In genomic region chr2:174008350-174009218, GRCm38 (mm10) we compare ENCODE assay signal across 8 mouse cellular contexts.
DNase-seq lines count a peak whose midpoint lies in the region; ATAC-seq and TF ChIP-seq lines count a peak whose summit lies in the region.

No protein-coding gene starts in this region.

- peaks cover 12% of the 10 kb centered on the region for H3K4me1 ChIP-seq in heart, embryonic 15.5 days (replicated peaks)
- peaks cover 14% of the 10 kb centered on the region for H3K4me1 ChIP-seq in heart, embryonic 12.5 days (replicated peaks)
- H3K4me1 ChIP-seq in hindbrain, embryonic 10.5 days (replicated peaks) = peaks cover 34% of the 10 kb centered on the region
- peaks cover 3% of the 10 kb centered on the region; the same call in 1 of the 2 replicates for H3K4me1 ChIP-seq in midbrain, embryonic 16.5 days (ENCODE audit: control insufficient read depth, insufficient read depth, low read length)

- H3K27ac ChIP-seq in heart, embryonic 15.5 days = peak overlapping the region; percentile 20; the same call in 1 of the 2 replicates
- H3K27ac ChIP-seq in heart, embryonic 12.5 days (ENCODE audit: poor library complexity, severe bottlenecking) = no peak overlapping the region
- peak overlapping the region; percentile 84 for H3K27ac ChIP-seq in hindbrain, embryonic 10.5 days
- H3K27ac ChIP-seq in midbrain, embryonic 16.5 days (ENCODE audit: low read length) = no peak overlapping the region
- no peak overlapping the region for H3K27ac ChIP-seq in layer of hippocampus, adult 2 months

- H3K4me2 ChIP-seq in heart, embryonic 15.5 days = no peak overlapping the region
- no peak overlapping the region for H3K4me2 ChIP-seq in heart, embryonic 12.5 days
- no peak overlapping the region for H3K4me2 ChIP-seq in midbrain, embryonic 16.5 days (ENCODE audit: low read length)

- no peak overlapping the region for H3K4me3 ChIP-seq in heart, embryonic 15.5 days
- H3K4me3 ChIP-seq in heart, embryonic 12.5 days = no peak overlapping the region
- H3K4me3 ChIP-seq in hindbrain, embryonic 10.5 days = no peak overlapping the region; the same call in 1 of the 2 replicates
- H3K4me3 ChIP-seq in midbrain, embryonic 16.5 days (ENCODE audit: low read depth, low read length) = no peak overlapping the region
- no peak overlapping the region for H3K4me3 ChIP-seq in layer of hippocampus, adult 2 months

- no peaks in the 10 kb centered on the region for H3K36me3 ChIP-seq in heart, embryonic 15.5 days
- no peaks in the 10 kb centered on the region for H3K36me3 ChIP-seq in heart, embryonic 12.5 days
- no peaks in the 10 kb centered on the region for H3K36me3 ChIP-seq in hindbrain, embryonic 10.5 days
- no peaks in the 10 kb centered on the region for H3K36me3 ChIP-seq in midbrain, embryonic 16.5 days (ENCODE audit: control insufficient read depth, insufficient read depth, low read length)

- H3K9me3 ChIP-seq in heart, embryonic 15.5 days (replicated peaks) = 0 out of 2 replicates have a peak, but pooled peaks cover 4% of the 10 kb centered on the region
- peaks cover 19% of the 10 kb centered on the region for H3K9me3 ChIP-seq in heart, embryonic 12.5 days (replicated peaks)
- H3K9me3 ChIP-seq in hindbrain, embryonic 10.5 days = peaks cover 13% of the 10 kb centered on the region
- no peaks in the 10 kb centered on the region; the same call in 1 of the 2 replicates for H3K9me3 ChIP-seq in midbrain, embryonic 16.5 days (replicated peaks; ENCODE audit: control insufficient read depth, low read length, poor library complexity, severe bottlenecking)

- peak; percentile 46 for DNase-seq in embryo, embryonic 11.5 days (ENCODE audit: low read depth, low spot score)
- peak; percentile 51 for DNase-seq in hindbrain, embryonic 10.5 days (ENCODE audit: low spot score)
- no peak for DNase-seq in layer of hippocampus, postnatal 25 days (ENCODE audit: extremely low spot score in 1 of 2, low spot score in 1 of 2)
- DNase-seq in adipocyte (ENCODE audit: low spot score) = no peak
- DNase-seq in layer of hippocampus, adult 2 months (ENCODE audit: low spot score in 2 of 2) = no peak

- no peak for TF ChIP-seq CTCF in layer of hippocampus, adult 2 months (conservative IDR thresholded peaks at IDR 0.05)

- 46% methylated on average over 19 of the region's 19 CpGs for WGBS in heart, embryonic 15.5 days
- 50% methylated on average over 19 of the region's 19 CpGs for WGBS in heart, embryonic 12.5 days
- 34% methylated on average over 19 of the region's 19 CpGs for WGBS in hindbrain, embryonic 10.5 days
- WGBS in midbrain, embryonic 16.5 days = 26% methylated on average over 19 of the region's 19 CpGs

- H3K27me3 ChIP-seq in heart, embryonic 15.5 days = no peaks in the 10 kb centered on the region
- no peaks in the 10 kb centered on the region for H3K27me3 ChIP-seq in heart, embryonic 12.5 days (replicated peaks)
- H3K27me3 ChIP-seq in hindbrain, embryonic 10.5 days (ENCODE audit: insufficient read depth, poor library complexity, severe bottlenecking) = no peaks in the 10 kb centered on the region
- no peaks in the 10 kb centered on the region for H3K27me3 ChIP-seq in midbrain, embryonic 16.5 days (ENCODE audit: control insufficient read depth, insufficient read depth, low read depth, low read length)

- H3K9ac ChIP-seq in heart, embryonic 15.5 days = no peak overlapping the region
- no peak overlapping the region for H3K9ac ChIP-seq in heart, embryonic 12.5 days
- H3K9ac ChIP-seq in midbrain, embryonic 16.5 days (ENCODE audit: low read depth, low read length) = no peak overlapping the region

- no peak for ATAC-seq in heart, embryonic 15.5 days (replicated peaks; ENCODE audit: insufficient number of reproducible peaks, insufficient read depth, low FRiP score, low read depth)
- ATAC-seq in heart, embryonic 12.5 days (ENCODE audit: insufficient number of reproducible peaks, low FRiP score) = no peak
- peak; percentile 23; the same call in 1 of the 2 replicates for ATAC-seq in midbrain, embryonic 16.5 days

Comparison
In these comparisons a context has a peak if more than half of its experiments do, and no peak if none do; other contexts are left out.
1. H3K27ac ChIP-seq: peak in heart, embryonic 15.5 days (single experiment) and hindbrain, embryonic 10.5 days (single experiment); none in heart, embryonic 12.5 days (single experiment), midbrain, embryonic 16.5 days (single experiment) and layer of hippocampus, adult 2 months (single experiment).
2. DNase-seq: peak in embryo, embryonic 11.5 days (single experiment) and hindbrain, embryonic 10.5 days (single experiment); none in layer of hippocampus, postnatal 25 days (0 of 2), adipocyte (single experiment) and layer of hippocampus, adult 2 months (0 of 2).